Mouse (Mus musculus) bone marrow macrophage, adult 2 months (primary cell): ENCODE results near the gene Agap3.

ENCODE experiments used
- CTCF ChIP-seq: IDR thresholded peaks from 2 replicates; pipeline ENCODE4 v1.5.1; 2012; ENCODE audit warnings: low read depth, mild to moderate bottlenecking, low read length, moderate library complexity
- POLR2A ChIP-seq: IDR thresholded peaks from 2 replicates; pipeline ENCODE4 v1.6.1; 2012; ENCODE audit warnings: mild to moderate bottlenecking, low read depth, low read length, borderline replicate concordance

DNA sequence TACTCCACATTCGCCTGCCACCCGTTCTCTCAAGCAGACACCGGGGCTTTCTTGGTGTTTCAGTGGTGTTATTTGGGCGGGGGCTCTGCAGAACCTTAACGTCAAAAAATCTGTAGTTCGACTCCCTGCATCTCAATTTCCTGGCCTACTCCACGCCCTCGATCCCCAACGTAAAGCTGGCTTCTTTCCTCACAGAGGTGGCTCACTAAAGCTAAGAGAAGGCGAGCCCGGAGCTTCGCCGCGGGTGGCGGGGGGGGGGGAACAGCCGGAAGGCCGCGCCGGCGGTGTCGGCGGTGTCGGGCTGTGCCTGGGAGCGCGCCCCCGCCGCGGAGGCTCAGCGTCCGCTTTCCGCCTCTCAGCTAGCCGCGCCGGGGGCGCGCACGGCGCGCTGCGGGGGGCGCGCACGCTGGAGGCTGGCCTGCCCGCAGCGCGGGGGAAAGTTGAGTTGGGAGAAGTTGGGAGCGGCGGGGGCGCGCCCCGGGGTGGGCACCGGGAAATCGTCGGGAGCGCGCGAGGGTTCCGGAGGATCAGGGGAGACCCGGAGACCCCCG lies 27.0 kb upstream of the Agap3 start:
- TF ChIP-seq CTCF: no peak
- TF ChIP-seq POLR2A: no peak
